Mouse (Mus musculus) kidney, embryonic 15.5 days (tissue): ENCODE measurements around the gene Gm7579. TPM values are rescaled to one million over a fixed set of nuclear protein-coding genes. Genes with fewer than 3 reads are reported as not detected.
"Not testable (repeated sequence)": the region's sequence is repeated elsewhere in the genome, so short reads cannot be mapped to it uniquely, and the experiment has no call there.

Experiments
- ATAC-seq: fragments of 200-750 bp; cut with Nextera tagmentation; replicated peaks from 2 replicates; pipeline ENCODE4 v1.8.0; 2017; ENCODE audit warnings: moderate TSS enrichment; ENCODE audit not compliant: low FRiP score
- H3K27ac ChIP-seq: fragments of 300-500 bp; sonication (generic); 2 replicates; pipeline ENCODE4 v1.5.1; 2015; ENCODE audit warnings: mild to moderate bottlenecking, inconsistent platforms
- H3K27me3 ChIP-seq: fragments of 300-500 bp; sonication (generic); 2 replicates; pipeline ENCODE4 v1.6.1; 2015; ENCODE audit warnings: inconsistent platforms
- H3K36me3 ChIP-seq: fragments of 300-500 bp; sonication (generic); 2 replicates; pipeline ENCODE4 v1.6.1; 2015; ENCODE audit warnings: inconsistent platforms
- H3K4me1 ChIP-seq: fragments of 300-500 bp; sonication (generic); 2 replicates; pipeline ENCODE4 v1.6.1; 2015; ENCODE audit warnings: inconsistent platforms
- H3K4me2 ChIP-seq: fragments of 300-500 bp; sonication (generic); 2 replicates; pipeline ENCODE4 v1.6.1; 2015; ENCODE audit warnings: moderate library complexity, mild to moderate bottlenecking, inconsistent platforms
- H3K4me3 ChIP-seq: fragments of 300-500 bp; sonication (generic); replicated peaks from 2 replicates; pipeline ENCODE4 v1.5.1; 2015; ENCODE audit warnings: mild to moderate bottlenecking, inconsistent platforms
- H3K9ac ChIP-seq: fragments of 300-500 bp; sonication (generic); 2 replicates; pipeline ENCODE4 v1.6.1; 2015; ENCODE audit warnings: mild to moderate bottlenecking, inconsistent platforms
- H3K9me3 ChIP-seq: fragments of 300-500 bp; sonication (generic); replicated peaks from 2 replicates; pipeline ENCODE4 v1.6.1; 2016; ENCODE audit warnings: inconsistent platforms
- WGBS: fragments of 180-500 bp; shearing (Covaris S2); methylation state at CpG from one replicate; pipeline ENCODE4 v1.1.7; 2015; ENCODE audit warnings: mixed read lengths; 5-methylcytosine and 5-hydroxymethylcytosine counted together
- polyA plus RNA-seq: library from polyadenylated mRNA; unstranded; fragments of >200 nt; fragmentation: Nextera tagmentation; extraction: Ambion mirVana; gene quantifications from 2 replicates; pipeline ENCODE4 v1.2.1, GENCODE M21; 2015

Gm7579 gene
- polyA plus RNA-seq, 1 experiment from 2014 or later = not detected

- Histone ChIP-seq H3K27ac (no peak overlapping the region), H3K36me3 (no peaks in the 10 kb centered on the region), H3K4me2 (no peak overlapping the region), H3K4me1 (no peaks in the 10 kb centered on the region), H3K9ac (no peak overlapping the region), H3K9me3 (no peaks in the 10 kb centered on the region), H3K4me3 (no peak overlapping the region), H3K27me3 (no peaks in the 10 kb centered on the region)
- WGBS = 30% methylated on average over 2 of the region's 2 CpGs
- no peak for ATAC-seq
Measured at GRCm38 (mm10) chr7:142224518-142224917, 12.9 kb downstream of the Gm7579 start.

GRCm38 (mm10) chr7:142229871-142230270 lies 18.2 kb downstream of the Gm7579 start, which contains the start of gene Krtap5-5:
Gene Krtap5-5, minus strand, starts transcription at chr7:142229971.
- H3K36me3 ChIP-seq, H3K27ac ChIP-seq, H3K4me2 ChIP-seq, H3K9ac ChIP-seq, H3K4me3 ChIP-seq, H3K4me1 ChIP-seq, ATAC-seq, H3K27me3 ChIP-seq, H3K9me3 ChIP-seq: not testable (repeated sequence)
- WGBS = 40% methylated on average over 3 of the region's 3 CpGs

GRCm38 (mm10) chr7:142231540-142231939 lies 19.9 kb downstream of the Gm7579 start:
- 19% methylated on average over 1 of the region's 1 CpGs for WGBS
- no peak for ATAC-seq
- Histone ChIP-seq H3K4me2 (no peak overlapping the region), H3K4me3 (no peak overlapping the region), H3K36me3 (no peaks in the 10 kb centered on the region), H3K9ac (no peak overlapping the region), H3K4me1 (no peaks in the 10 kb centered on the region), H3K9me3 (peaks cover 6% of the 10 kb centered on the region; the same call in 1 of the 2 replicates), H3K27me3 (no peaks in the 10 kb centered on the region), H3K27ac (no peak overlapping the region)

GRCm38 (mm10) chr7:142240978-142241377 lies 29.3 kb downstream of the Gm7579 start, which contains the start of gene Gm40460:
Gene Gm40460, minus strand, starts transcription at chr7:142241078.
- no peaks in the 10 kb centered on the region for H3K27me3 ChIP-seq
- no peaks in the 10 kb centered on the region for H3K36me3 ChIP-seq
- H3K9me3 ChIP-seq = no peaks in the 10 kb centered on the region
- no peak within 1 kb of the TSS for H3K4me3 ChIP-seq
- H3K9ac ChIP-seq = no peak within 1 kb of the TSS
- H3K4me1 ChIP-seq = peaks cover 7% of the 10 kb centered on the region; the same call in 1 of the 2 replicates
- ATAC-seq = no peak
- no peak within 1 kb of the TSS for H3K4me2 ChIP-seq
- no peak within 1 kb of the TSS for H3K27ac ChIP-seq
- 17% methylated on average over 2 of the region's 2 CpGs for WGBS

GRCm38 (mm10) chr7:142249824-142250223 lies 38.2 kb downstream of the Gm7579 start:
- Histone ChIP-seq H3K9me3 (no peaks in the 10 kb centered on the region), H3K4me3 (no peak overlapping the region), H3K27ac (no peak overlapping the region), H3K36me3 (no peaks in the 10 kb centered on the region), H3K4me1 (no peaks in the 10 kb centered on the region), H3K9ac (no peak overlapping the region), H3K27me3 (peaks cover 14% of the 10 kb centered on the region), H3K4me2 (no peak overlapping the region)
- WGBS = 0% methylated on average over 1 of the region's 1 CpGs
- no peak for ATAC-seq

- H3K27ac ChIP-seq = no peak overlapping the region
- 0% methylated on average over 2 of the region's 2 CpGs for WGBS
- no peak for ATAC-seq
- H3K4me2 ChIP-seq = no peak overlapping the region
- no peaks in the 10 kb centered on the region for H3K9me3 ChIP-seq
- peaks cover 14% of the 10 kb centered on the region for H3K27me3 ChIP-seq
- H3K4me1 ChIP-seq = no peaks in the 10 kb centered on the region
- no peak overlapping the region for H3K9ac ChIP-seq
- no peak overlapping the region for H3K4me3 ChIP-seq
- H3K36me3 ChIP-seq = no peaks in the 10 kb centered on the region
Measured at GRCm38 (mm10) chr7:142255517-142255916, 43.9 kb downstream of the Gm7579 start.

GRCm38 (mm10) chr7:142258254-142258653 lies 46.6 kb downstream of the Gm7579 start, which contains the start of gene Gm2431:
Gene Gm2431, minus strand, starts transcription at chr7:142258354.
- not testable (repeated sequence) for H3K9me3 ChIP-seq, H3K4me2 ChIP-seq, H3K4me1 ChIP-seq, H3K27ac ChIP-seq, ATAC-seq, H3K36me3 ChIP-seq, H3K4me3 ChIP-seq, H3K9ac ChIP-seq, H3K27me3 ChIP-seq
- 57% methylated on average over 1 of the region's 1 CpGs for WGBS

Other genes with a start within 250 kb of the Gm7579 start
- 62.3 and 66.9 TPM in 2 replicates for gene Mob2, start 150.8 kb upstream of the Gm7579 start, polyA plus RNA-seq
- 2.6 and 2.9 TPM in 2 replicates for gene Dusp8, start 116.0 kb upstream of the Gm7579 start, polyA plus RNA-seq
- not detected in 2 replicates for gene Gm45618, start 91.1 kb upstream of the Gm7579 start, polyA plus RNA-seq
- not detected in 2 replicates for gene Gm39115, start 75.8 kb upstream of the Gm7579 start, polyA plus RNA-seq
- not detected in 2 replicates for gene Gm45337, start 67.3 kb upstream of the Gm7579 start, polyA plus RNA-seq
- not detected in 2 replicates for gene Gm29735, start 54.7 kb upstream of the Gm7579 start, polyA plus RNA-seq
- gene Gm4553, start 46.1 kb upstream of the Gm7579 start, polyA plus RNA-seq = not detected in 2 replicates
- gene Krtap5-2, start 35.9 kb upstream of the Gm7579 start, polyA plus RNA-seq = not detected in 2 replicates
- not detected in 2 replicates for gene Gm10153, start 21.5 kb upstream of the Gm7579 start, polyA plus RNA-seq
- gene Krtap5-3, start 10.5 kb upstream of the Gm7579 start, polyA plus RNA-seq = not detected in 2 replicates
- gene Krtap5-5, start 18.1 kb downstream of the Gm7579 start, polyA plus RNA-seq = not detected in 2 replicates
- not detected in 2 replicates for gene Gm40460, start 29.2 kb downstream of the Gm7579 start, polyA plus RNA-seq
- not detected in 2 replicates for gene Gm2431, start 46.5 kb downstream of the Gm7579 start, polyA plus RNA-seq
- gene Gm4559, start 62.5 kb downstream of the Gm7579 start, polyA plus RNA-seq = not detected in 2 replicates
- gene Krtap5-1, start 85.3 kb downstream of the Gm7579 start, polyA plus RNA-seq = not detected in 2 replicates
- gene Krtap5-4, start 91.7 kb downstream of the Gm7579 start, polyA plus RNA-seq = not detected in 2 replicates
- gene Ifitm10, start 161.9 kb downstream of the Gm7579 start, polyA plus RNA-seq = 1.8 and 2.3 TPM in 2 replicates
- gene Gm49369, start 170.8 kb downstream of the Gm7579 start, polyA plus RNA-seq = 1.2 and 2.5 TPM in 2 replicates
- gene Ctsd, start 176.2 kb downstream of the Gm7579 start, polyA plus RNA-seq = 294 and 312 TPM in 2 replicates
- 0.62 and 1.3 TPM in 2 replicates for gene Syt8, start 223.0 kb downstream of the Gm7579 start, polyA plus RNA-seq
- 19.0 and 45.8 TPM in 2 replicates for gene Tnni2, start 229.9 kb downstream of the Gm7579 start, polyA plus RNA-seq
- gene Lsp1, start 248.9 kb downstream of the Gm7579 start, polyA plus RNA-seq = 115 and 139 TPM in 2 replicates